Mouse (Mus musculus) CH12.LX (cell line): ENCODE results near the gene Npas1. TPM values are rescaled to one million over a fixed set of nuclear protein-coding genes. Genes with fewer than 3 reads are reported as not detected.

Source experiments
- DNase-seq: peaks from one replicate; pipeline ENCODE4 v3.0.0-alpha.2; 2013; ENCODE audit errors: extremely low read depth
- H3K27ac ChIP-seq: 2 replicates; pipeline ENCODE4 v1.5.1; 2012; ENCODE audit warnings: low read depth, mild to moderate bottlenecking, control low read depth, moderate library complexity; ENCODE audit not compliant: insufficient read depth
- H3K27me3 ChIP-seq: replicated peaks from 2 replicates; pipeline ENCODE3; 2012; ENCODE audit warnings: inconsistent platforms
- H3K36me3 ChIP-seq, 2 experiments: replicated peaks in 1 of 2; 2 replicates each; pipeline versions ENCODE3 to v1.6.1; 2012; ENCODE audit warnings: inconsistent platforms in 1 of 2, low read length in 1 of 2, mild to moderate bottlenecking in 1 of 2, mixed read lengths in 1 of 2, moderate library complexity in 1 of 2; ENCODE audit not compliant: control insufficient read depth in 1 of 2, insufficient read depth in 1 of 2
- H3K4me1 ChIP-seq, 2 experiments: 2 replicates each; pipeline ENCODE4 v1.6.1; 2012; ENCODE audit warnings: inconsistent platforms in 1 of 2, moderate library complexity in 1 of 2; ENCODE audit not compliant: insufficient read depth in 2 of 2, control insufficient read depth in 1 of 2
- H3K4me2 ChIP-seq: 2 replicates; pipeline ENCODE4 v1.6.1; 2012; ENCODE audit warnings: low read depth, mild to moderate bottlenecking, control low read depth; ENCODE audit not compliant: poor library complexity, insufficient read depth, severe bottlenecking
- H3K4me3 ChIP-seq, 3 experiments: fragments of 150-350 bp in 1 of 3; sonication (generic) in 1 of 3; replicated peaks in 1 of 3; 2 replicates each; pipeline versions ENCODE3 to v1.5.1; 2011 to 2012; ENCODE audit warnings: low read depth in 2 of 3, low read length in 2 of 3, mild to moderate bottlenecking in 2 of 3, moderate library complexity in 2 of 3, control low read depth in 1 of 3, improper control_type of control experiment in 1 of 3, inconsistent platforms in 1 of 3, mixed read lengths in 1 of 3; ENCODE audit not compliant: poor library complexity in 1 of 3
- H3K79me2 ChIP-seq: replicated peaks from 2 replicates; pipeline ENCODE4 v1.6.1; 2012; ENCODE audit warnings: mild to moderate bottlenecking, moderate library complexity; ENCODE audit not compliant: control insufficient read depth, poor library complexity, insufficient read depth, severe bottlenecking; ENCODE audit errors: extremely low read depth
- H3K9ac ChIP-seq: 2 replicates; pipeline ENCODE4 v1.6.1; 2012; ENCODE audit warnings: low read depth, mild to moderate bottlenecking, control low read depth, moderate library complexity; ENCODE audit not compliant: insufficient read depth
- H3K9me3 ChIP-seq: replicated peaks from 2 replicates; pipeline ENCODE3; 2012; ENCODE audit warnings: low read length, inconsistent platforms, mixed read lengths
- BHLHE40 ChIP-seq: IDR thresholded peaks from 2 replicates; pipeline ENCODE4 v1.6.1; 2011; ENCODE audit warnings: mild to moderate bottlenecking, low read depth, low read length, improper control_type of control experiment
- CHD1 ChIP-seq: IDR thresholded peaks from 2 replicates; pipeline ENCODE4 v1.6.1; 2012; ENCODE audit warnings: low read depth, low read length, improper control_type of control experiment, inconsistent platforms
- CHD2 ChIP-seq: IDR thresholded peaks from 2 replicates; pipeline ENCODE4 v1.6.1; 2011; ENCODE audit warnings: low read length, improper control_type of control experiment
- EP300 ChIP-seq: IDR thresholded peaks from 2 replicates; pipeline ENCODE4 v1.6.1; 2011; ENCODE audit warnings: low read length, improper control_type of control experiment
- ETS1 ChIP-seq: conservative IDR thresholded peaks from 2 replicates; pipeline ENCODE4 v1.6.1; 2012; ENCODE audit warnings: low read depth, mild to moderate bottlenecking, inconsistent platforms, low read length, improper control_type of control experiment, moderate library complexity
- HCFC1 ChIP-seq: IDR thresholded peaks from 2 replicates; pipeline ENCODE4 v1.6.1; 2012; ENCODE audit warnings: low read depth, mild to moderate bottlenecking, inconsistent platforms, low read length, improper control_type of control experiment
- IRF4 ChIP-seq: IDR thresholded peaks from 2 replicates; pipeline ENCODE4 v1.6.1; 2014; ENCODE audit warnings: low read depth, mild to moderate bottlenecking, inconsistent platforms, low read length, improper control_type of control experiment
- JUND ChIP-seq: conservative IDR thresholded peaks from 2 replicates; pipeline ENCODE4 v1.6.1; 2011; ENCODE audit warnings: low read depth, low read length, improper control_type of control experiment
- KAT2A ChIP-seq: IDR thresholded peaks from 2 replicates; pipeline ENCODE4 v1.6.1; 2012; ENCODE audit warnings: low read length, improper control_type of control experiment, inconsistent platforms; ENCODE audit not compliant: insufficient replicate concordance
- MAFK ChIP-seq: IDR thresholded peaks from 2 replicates; pipeline ENCODE4 v1.6.1; 2011; ENCODE audit warnings: low read length, improper control_type of control experiment; ENCODE audit not compliant: insufficient replicate concordance
- MAX ChIP-seq: IDR thresholded peaks from 2 replicates; pipeline ENCODE4 v1.6.1; 2011; ENCODE audit warnings: low read length, improper control_type of control experiment
- MAZ ChIP-seq: IDR thresholded peaks from 2 replicates; pipeline ENCODE4 v1.6.1; 2012; ENCODE audit warnings: low read depth, mild to moderate bottlenecking, inconsistent platforms, low read length, improper control_type of control experiment, moderate library complexity
- MEF2A ChIP-seq: IDR thresholded peaks from 2 replicates; pipeline ENCODE4 v1.6.1; 2014; ENCODE audit warnings: low read depth, mild to moderate bottlenecking, inconsistent platforms, low read length, improper control_type of control experiment, borderline replicate concordance
- POLR2A ChIP-seq: IDR thresholded peaks from 2 replicates; pipeline ENCODE4 v1.6.1; 2011; ENCODE audit warnings: low read depth, mild to moderate bottlenecking, improper control_type of control experiment, low read length
- RAD21 ChIP-seq: IDR thresholded peaks from 2 replicates; pipeline ENCODE4 v1.6.1; 2011; ENCODE audit warnings: low read depth, mild to moderate bottlenecking, low read length, improper control_type of control experiment, moderate library complexity
- SMC3 ChIP-seq: IDR thresholded peaks from 2 replicates; pipeline ENCODE4 v1.6.1; 2011; ENCODE audit warnings: low read depth, low read length, improper control_type of control experiment
- TBP ChIP-seq: conservative IDR thresholded peaks from 2 replicates; pipeline ENCODE4 v1.6.1; 2011; ENCODE audit warnings: low read depth, low read length, improper control_type of control experiment
- TCF12 ChIP-seq: IDR thresholded peaks from 2 replicates; pipeline ENCODE4 v1.6.1; 2014; ENCODE audit warnings: low read depth, mild to moderate bottlenecking, inconsistent platforms, low read length, improper control_type of control experiment
- UBTF ChIP-seq: IDR thresholded peaks from 2 replicates; pipeline ENCODE4 v1.6.1; 2012; ENCODE audit warnings: low read depth, mild to moderate bottlenecking, inconsistent platforms, low read length, improper control_type of control experiment, moderate library complexity
- ZC3H11A ChIP-seq: IDR thresholded peaks from 2 replicates; pipeline ENCODE4 v1.6.1; 2012; ENCODE audit warnings: low read depth, mild to moderate bottlenecking, inconsistent platforms, low read length, improper control_type of control experiment
- ZMIZ1 ChIP-seq: IDR thresholded peaks from 2 replicates; pipeline ENCODE4 v1.6.1; 2012; ENCODE audit warnings: low read depth, mild to moderate bottlenecking, inconsistent platforms, low read length, improper control_type of control experiment
- ZNF384 ChIP-seq: IDR thresholded peaks from 2 replicates; pipeline ENCODE4 v1.6.1; 2012; ENCODE audit warnings: low read depth, low read length, improper control_type of control experiment, inconsistent platforms
- dilution Hi-C: fragments of 300-500 bp; cut with MboI; formaldehyde crosslinking; loops from 2 replicates; pipeline ENCODE4 v1.14.3; 2020; ENCODE audit warnings: low sequenced_read_pairs; ENCODE audit not compliant: extremely low pct_unique_long_range_greater_than_20kb, extremely low pct_ligation_motif_present
- in situ Hi-C: fragments of 300-500 bp; cut with MboI; formaldehyde crosslinking; loops from 3 replicates; pipeline ENCODE4 v1.14.3; 2019; ENCODE audit warnings: low sequenced_read_pairs, low pct_ligation_motif_present, low pct_unique_long_range_greater_than_20kb, mixed read lengths
- polyA plus RNA-seq: library from polyadenylated mRNA; unstranded; fragments of >175 nt; gene quantifications from 2 replicates; pipeline ENCODE4 v1.2.1, GENCODE M21; 2012; ENCODE audit warnings: low read depth; ENCODE audit not compliant: insufficient read length
- total RNA-seq, 2 experiments: library from RNA; depleted of rRNA; stranded (reverse); fragments of 300-350 nt in 1 of 2; fragments of >200 nt in 1 of 2; gene quantifications; 2 replicates each; pipeline ENCODE4 v1.2.3; 2012 to 2014

The Npas1 gene
- 0.08 and 0.17 TPM in 2 replicates for total RNA-seq (2012; rRNA removed)
- not detected in 2 replicates for total RNA-seq (2014; rRNA removed)
- 0.56 and 0.61 TPM in 2 replicates for polyA plus RNA-seq

- H3K9me3 ChIP-seq, result peaks cover 7% of the 10 kb centered on the region
- in situ Hi-C loops, result no loop called here
- H3K4me2 ChIP-seq, result no peak within 1 kb of the TSS
- no peak within 1 kb of the TSS for H3K27ac ChIP-seq
- H3K27me3 ChIP-seq, result peaks cover 5% of the 10 kb centered on the region
- H3K4me1 ChIP-seq, result no peaks in the 10 kb centered on the region
- H3K36me3 ChIP-seq, result no peaks in the 10 kb centered on the region
- no peak within 1 kb of the TSS for H3K4me3 ChIP-seq
- no peak for DNase-seq
- H3K9ac ChIP-seq, result no peak within 1 kb of the TSS
- no peak for TF ChIP-seq MAX
- TF ChIP-seq ZC3H11A, result no peak
- no peak for TF ChIP-seq MEF2A
- TF ChIP-seq IRF4, result no peak
- TF ChIP-seq ETS1, result no peak
- no peak for TF ChIP-seq ZNF384
- no peak for TF ChIP-seq JUND
- TF ChIP-seq MAFK, result no peak
- no peak for TF ChIP-seq EP300
- no peak for TF ChIP-seq CHD1
- TF ChIP-seq POLR2A, result no peak
- TF ChIP-seq RAD21, result no peak
- TF ChIP-seq BHLHE40, result no peak
- TF ChIP-seq KAT2A, result no peak
- TF ChIP-seq TBP, result no peak
- no peak for TF ChIP-seq HCFC1
- no peak for TF ChIP-seq CHD2
- TF ChIP-seq, all 38 proteins: peak for 0
- H3K79me2 ChIP-seq, result no peaks in the 10 kb centered on the region
- dilution Hi-C loops, result no loop called here
Measured at GRCm38 (mm10) chr7:16477628-16478027, at the start of gene Npas1. Gene Npas1 (minus strand): TSS chr7:16477728.

- H3K27me3 ChIP-seq, result no peaks in the 10 kb centered on the region
- no peaks in the 10 kb centered on the region for H3K9me3 ChIP-seq
- dilution Hi-C loops, result no loop called here
- TF ChIP-seq UBTF (no peak), TCF12 (no peak), JUND (no peak), MAX (no peak), SMC3 (no peak), POLR2A (no peak), ZMIZ1 (no peak), MAZ (no peak), MAFK (no peak), CHD1 (no peak), HCFC1 (no peak)
- TF ChIP-seq, all 38 proteins: peak for 0
- no peak overlapping the region for H3K27ac ChIP-seq
- no peaks in the 10 kb centered on the region for H3K79me2 ChIP-seq
- peaks cover 0 to 15% of the 10 kb centered on the region in 2 experiments; a peak in 2 of 4 replicates for H3K4me1 ChIP-seq
- H3K36me3 ChIP-seq, result peaks cover 2 to 67% of the 10 kb centered on the region in 2 experiments
- DNase-seq, result no peak
- in situ Hi-C loops, result no loop called here
- H3K9ac ChIP-seq, result no peak overlapping the region
- H3K4me2 ChIP-seq, result no peak overlapping the region
- no peak overlapping the region for H3K4me3 ChIP-seq
Measured at GRCm38 (mm10) chr7:16525995-16526394, 48.5 kb upstream of the Npas1 start.
